Mouse (Mus musculus) right cerebral cortex, adult 2 months (tissue): ENCODE results near the gene Zfp988.
"Not testable (repeated sequence)": the region's sequence is repeated elsewhere in the genome, so short reads cannot be mapped to it uniquely, and the experiment has no call there.

ENCODE experiments used
- DNase-seq, 2 experiments: peaks; one replicate each; pipeline ENCODE4 v3.0.0; 2021 to 2022; ENCODE audit warnings: low spot score in 2 of 2

The Zfp988 gene

GRCm38 (mm10) chr4:147343042-147343908 is 37.8 kb downstream of the Zfp988 start:
- DNase-seq: not testable (repeated sequence)

- not testable (repeated sequence) for DNase-seq
Observed at GRCm38 (mm10) chr4:147345061-147345554, 39.6 kb downstream of the Zfp988 start.

- DNase-seq: not testable (repeated sequence)
Observed at GRCm38 (mm10) chr4:147346361-147347035, 41.0 kb downstream of the Zfp988 start.

- DNase-seq: not testable (repeated sequence)
Observed at GRCm38 (mm10) chr4:147347300-147347699, 41.8 kb downstream of the Zfp988 start.

- not testable (repeated sequence) for DNase-seq
Observed at GRCm38 (mm10) chr4:147347880-147348279, 42.4 kb downstream of the Zfp988 start.

GRCm38 (mm10) chr4:147348401-147348800 is 42.9 kb downstream of the Zfp988 start:
- DNase-seq: not testable (repeated sequence)

GRCm38 (mm10) chr4:147348906-147349686 is 43.6 kb downstream of the Zfp988 start:
- not testable (repeated sequence) for DNase-seq

GRCm38 (mm10) chr4:147349687-147350415 is 44.4 kb downstream of the Zfp988 start:
- not testable (repeated sequence) for DNase-seq

GRCm38 (mm10) chr4:147350541-147350940 is 45.1 kb downstream of the Zfp988 start:
- not testable (repeated sequence) for DNase-seq

GRCm38 (mm10) chr4:147351376-147351980 is 46.0 kb downstream of the Zfp988 start:
- not testable (repeated sequence) for DNase-seq

GRCm38 (mm10) chr4:147353626-147354025 is 48.2 kb downstream of the Zfp988 start:
- not testable (repeated sequence) for DNase-seq

GRCm38 (mm10) chr4:147356042-147356441 is 50.6 kb downstream of the Zfp988 start:
- DNase-seq: not testable (repeated sequence)

GRCm38 (mm10) chr4:147357195-147357594 is 51.7 kb downstream of the Zfp988 start:
- DNase-seq: not testable (repeated sequence)

- DNase-seq: not testable (repeated sequence)
Observed at GRCm38 (mm10) chr4:147361003-147361402, 55.5 kb downstream of the Zfp988 start, which contains the start of gene Zfp978. TSS of gene Zfp978 (plus strand) at chr4:147361303.

- DNase-seq: not testable (repeated sequence)
Observed at GRCm38 (mm10) chr4:147361872-147362271, 56.4 kb downstream of the Zfp988 start.

GRCm38 (mm10) chr4:147369564-147369963 is 64.1 kb downstream of the Zfp988 start:
- DNase-seq: not testable (repeated sequence)

GRCm38 (mm10) chr4:147383199-147383598 is 77.7 kb downstream of the Zfp988 start:
- not testable (repeated sequence) for DNase-seq
